Mouse (Mus musculus) naive thymus-derived CD4-positive, alpha-beta T cell, adult 2 months (primary cell): Measurements from ENCODE around the gene Tm9sf4.
A peak's percentile ranks its signal among the peaks of the same experiment; 100 is the strongest.

Experiments
- DNase-seq: peaks from one replicate; pipeline ENCODE4 v3.0.0-alpha.2; 2011; ENCODE audit warnings: low read depth

The Tm9sf4 gene

DNA sequence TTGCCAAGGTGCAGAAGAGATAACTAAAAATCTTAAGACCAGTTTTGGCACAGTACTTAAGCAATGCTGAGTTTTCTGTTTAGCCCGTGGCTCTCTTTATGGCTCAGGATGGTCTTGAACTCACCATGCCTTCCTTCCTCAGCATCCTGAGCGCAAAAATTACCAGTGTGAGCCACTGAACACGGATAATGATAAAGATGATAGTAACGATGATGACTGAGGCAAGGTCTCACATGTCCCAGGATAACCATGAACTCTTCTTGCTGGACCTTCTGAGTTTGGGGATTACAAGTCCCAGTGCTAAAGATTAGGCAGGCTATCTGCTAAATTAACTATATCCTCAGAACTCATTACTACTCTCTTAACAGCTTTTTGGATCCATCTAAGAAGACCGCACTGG lies 970 bp upstream of the Tm9sf4 start:
- DNase-seq, result no peak

DNA sequence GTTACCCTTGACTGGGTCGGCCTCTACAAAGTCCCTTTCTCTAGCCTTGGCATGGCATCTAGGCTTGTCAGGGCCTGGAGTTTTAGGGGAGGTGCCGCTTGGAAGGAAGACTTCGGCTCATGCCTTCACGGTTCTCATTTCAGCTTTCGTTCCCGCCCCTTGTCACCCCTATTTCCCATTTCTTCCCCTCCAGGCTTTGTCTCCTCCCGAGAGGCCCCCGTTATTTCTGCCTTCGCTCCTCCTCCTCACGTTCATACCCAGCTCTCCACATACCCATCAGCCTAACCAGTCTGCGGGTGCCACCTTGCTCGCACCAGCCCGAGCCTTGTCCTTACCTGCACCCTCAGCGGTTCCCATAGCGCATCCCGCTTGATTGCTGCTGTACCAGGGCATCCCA lies 579 bp downstream of the Tm9sf4 start:
- DNase-seq, result no peak

DNA sequence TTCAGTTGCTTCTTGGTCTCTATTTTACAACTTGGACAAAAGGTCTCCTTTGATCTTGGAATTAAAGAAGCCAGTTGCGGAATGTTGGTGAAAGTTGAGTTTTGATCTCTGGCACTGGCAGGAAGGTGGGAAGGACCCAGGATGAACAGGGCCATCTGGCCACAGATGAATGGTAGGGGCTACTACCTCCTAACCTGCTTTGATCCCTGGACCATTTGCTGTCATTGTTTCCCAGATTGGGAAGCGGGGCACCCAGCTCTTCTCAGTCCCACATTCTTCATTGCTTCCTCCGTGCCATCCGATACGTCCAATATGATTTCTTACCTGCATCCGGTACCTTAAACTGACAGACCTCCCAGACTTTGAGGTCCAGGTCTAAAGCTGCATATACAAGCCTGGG lies 6.0 kb downstream of the Tm9sf4 start:
- DNase-seq, result no peak

DNA sequence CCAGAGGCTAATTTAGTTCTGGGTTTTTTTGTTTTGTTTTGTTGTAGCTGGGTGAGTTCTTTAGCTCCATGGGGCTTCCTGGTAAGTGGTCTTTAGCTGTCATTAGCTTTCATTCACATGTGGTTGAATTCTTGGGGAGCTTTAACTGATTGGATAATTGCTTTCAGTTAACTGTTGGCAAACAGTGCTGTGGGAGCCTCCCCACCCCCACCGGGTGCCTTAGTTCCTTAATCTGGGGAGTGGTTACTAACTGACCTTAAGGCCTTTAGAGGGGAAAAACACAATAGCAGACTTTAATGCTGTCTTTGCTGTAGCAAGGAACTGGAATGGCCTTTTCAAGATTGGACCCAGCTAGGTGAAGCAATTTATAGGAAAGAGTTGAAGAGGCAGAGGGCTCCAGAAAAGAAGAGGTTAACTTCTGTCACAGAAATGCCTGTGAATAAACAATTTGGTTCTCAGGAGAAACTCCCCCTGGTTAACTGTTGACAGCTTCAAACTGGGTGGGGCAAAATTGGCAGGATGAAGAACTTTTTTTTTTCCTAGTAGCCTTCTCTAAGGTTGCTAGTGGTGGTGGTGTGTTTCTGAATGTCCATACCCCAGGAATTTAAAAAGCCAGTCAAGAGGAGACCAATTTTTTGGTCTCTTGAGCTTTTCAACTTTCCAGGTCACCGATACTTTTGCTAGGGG lies 7.2 kb downstream of the Tm9sf4 start:
- DNase-seq, result no peak

DNA sequence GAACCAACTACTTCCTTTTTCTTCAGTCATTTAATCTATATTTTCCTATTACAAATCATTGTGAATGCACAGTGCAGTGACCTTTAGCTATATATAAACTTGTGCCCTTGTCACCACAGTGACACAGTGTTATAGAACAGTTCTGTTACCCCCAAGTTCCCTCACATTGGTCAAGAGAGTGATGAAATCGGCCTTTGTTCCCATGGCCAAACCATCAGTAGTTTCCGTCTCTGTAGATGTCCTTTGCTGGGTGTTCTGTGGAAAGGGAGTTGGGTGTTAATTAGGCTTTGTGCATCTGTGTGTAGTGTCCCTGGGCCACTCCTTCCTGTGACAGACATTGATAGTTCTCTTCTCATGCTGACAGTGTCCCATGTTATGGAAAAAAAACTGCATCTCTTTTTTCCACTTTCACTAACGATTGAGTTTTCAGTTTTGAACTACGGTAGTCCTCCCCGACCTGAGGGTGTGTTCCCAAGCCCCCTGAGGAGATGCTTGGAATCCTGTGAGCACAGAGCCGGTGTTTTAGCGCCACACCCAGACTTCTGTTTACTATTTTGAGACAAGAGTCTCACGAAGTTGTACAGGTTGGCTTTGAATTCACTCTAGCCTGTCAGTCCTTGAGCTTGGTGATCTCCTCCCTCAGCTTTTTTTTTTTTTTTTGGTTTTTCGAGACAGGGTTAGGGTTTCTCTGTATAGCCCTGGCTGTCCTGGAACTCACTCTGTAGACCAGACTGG lies 9.6 kb downstream of the Tm9sf4 start:
- DNase-seq, result no peak

DNA sequence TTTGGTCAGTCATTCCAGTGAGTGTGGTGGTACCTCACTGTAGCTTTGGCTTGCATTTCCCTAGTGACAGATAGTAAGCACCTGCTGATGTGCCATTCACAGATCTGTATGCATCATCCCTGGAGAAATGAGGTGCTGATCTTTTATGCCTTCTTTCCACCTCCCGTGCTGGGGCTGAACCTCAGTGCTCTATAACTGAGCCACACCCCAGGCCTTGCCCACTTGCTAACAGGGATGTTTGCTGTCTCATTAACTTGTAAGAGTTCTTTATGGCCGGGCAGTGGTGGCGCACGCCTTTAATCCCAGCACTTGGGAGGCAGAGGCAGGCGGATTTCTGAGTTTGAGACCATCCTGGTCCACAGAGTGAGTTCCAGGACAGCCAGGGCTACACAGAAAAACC lies 10.9 kb downstream of the Tm9sf4 start:
- no peak for DNase-seq

DNA sequence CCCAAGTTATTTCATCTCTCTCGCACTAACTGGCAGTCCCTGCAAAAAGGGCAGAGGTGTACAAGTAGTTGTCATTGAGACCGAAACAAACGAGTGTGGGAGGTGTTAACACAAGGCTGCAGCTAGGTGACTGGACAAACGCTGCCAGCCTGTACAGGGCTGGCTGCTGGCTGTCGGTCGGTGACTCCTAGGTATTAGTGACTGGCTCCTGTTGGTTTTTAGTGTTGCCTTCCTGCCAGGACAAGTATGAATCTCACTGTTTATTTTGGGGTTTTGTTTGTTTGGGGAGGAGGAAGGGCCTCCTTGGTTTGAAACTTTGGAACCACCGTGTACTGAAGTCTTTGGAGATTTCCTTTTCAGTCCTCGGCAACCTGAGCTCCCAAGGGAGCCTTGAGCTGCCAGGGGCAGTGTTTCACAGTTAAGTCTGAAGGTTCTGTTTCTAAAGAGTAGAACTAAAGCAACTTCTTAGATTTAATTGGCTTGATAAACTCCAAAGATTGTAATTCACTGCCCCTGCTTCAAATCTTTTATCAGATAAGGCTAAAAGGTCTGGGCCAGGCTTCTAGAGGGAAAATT lies 15.0 kb downstream of the Tm9sf4 start:
- DNase-seq, result no peak

DNA sequence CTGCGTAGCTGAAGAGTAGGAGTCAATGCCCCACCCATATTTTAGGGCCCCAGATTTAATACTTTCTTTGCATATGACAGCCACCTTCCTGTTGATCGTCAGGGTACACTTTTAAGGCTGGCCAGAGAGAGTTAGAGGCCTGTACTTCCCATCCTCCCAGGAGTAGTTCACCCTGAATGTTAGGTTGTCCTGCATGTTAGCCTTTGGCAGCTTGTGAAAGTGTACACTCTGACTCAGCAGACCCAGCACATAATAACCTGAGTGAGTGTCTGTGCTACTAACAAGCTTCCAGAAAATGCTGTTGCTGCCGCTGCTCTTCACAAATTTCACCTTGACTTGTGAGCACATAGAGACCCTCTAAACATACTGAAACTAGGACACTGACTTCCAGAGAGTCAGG lies 16.1 kb downstream of the Tm9sf4 start:
- no peak for DNase-seq

DNA sequence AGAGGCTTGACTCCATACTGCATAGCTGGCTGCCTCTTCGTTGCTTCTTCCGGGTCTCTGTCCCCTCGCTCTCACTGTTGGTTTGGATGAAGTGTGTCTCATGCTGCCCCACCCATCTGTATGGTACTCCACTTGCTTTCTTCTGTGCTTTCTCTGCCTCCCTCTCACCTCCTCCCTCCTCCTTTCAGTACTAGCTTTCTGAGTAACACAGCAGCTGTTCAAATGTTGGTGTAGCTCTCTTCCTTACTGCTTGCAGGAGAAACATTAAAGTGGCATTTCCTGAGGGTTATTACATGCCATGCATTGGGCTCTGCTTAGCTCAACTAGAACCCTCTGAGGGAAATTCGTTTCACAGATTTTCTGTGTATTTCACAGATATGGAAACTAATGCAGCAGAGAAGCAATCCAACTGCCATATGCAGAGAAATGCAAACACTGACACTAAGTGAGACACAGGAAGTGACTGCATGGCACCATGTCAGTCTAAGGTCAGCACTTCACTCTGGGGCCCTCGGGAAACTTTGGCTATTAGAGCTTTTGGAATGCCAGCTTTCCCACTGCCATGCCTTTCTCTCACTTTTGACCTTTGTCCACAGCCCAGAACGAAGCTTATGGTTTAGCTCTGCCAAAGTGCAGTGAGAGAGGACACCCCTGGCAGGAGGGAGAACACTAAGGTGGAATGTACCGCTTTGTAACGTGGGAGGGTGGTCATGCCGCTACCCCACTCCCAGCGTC lies 18.2 kb downstream of the Tm9sf4 start:
- no peak for DNase-seq

DNA sequence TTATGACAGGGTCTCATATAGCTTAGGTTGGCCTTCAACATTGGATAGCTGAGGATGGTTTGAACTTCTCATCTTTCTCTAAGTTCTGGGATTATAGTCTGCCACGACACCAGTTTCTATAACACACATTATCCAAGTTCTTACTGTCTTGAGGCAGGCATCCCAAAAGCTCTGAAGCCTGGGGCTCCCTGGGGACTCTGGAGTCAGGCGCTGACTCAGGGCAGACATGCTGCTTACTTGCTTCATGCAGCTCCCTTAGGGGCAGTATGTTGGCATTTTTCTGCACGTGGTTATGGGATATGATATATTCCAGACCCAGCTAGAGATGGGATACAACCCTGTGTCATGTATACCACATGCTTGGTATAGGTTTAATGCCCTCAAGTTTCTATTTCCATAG lies 18.9 kb downstream of the Tm9sf4 start:
- DNase-seq, result no peak

DNA sequence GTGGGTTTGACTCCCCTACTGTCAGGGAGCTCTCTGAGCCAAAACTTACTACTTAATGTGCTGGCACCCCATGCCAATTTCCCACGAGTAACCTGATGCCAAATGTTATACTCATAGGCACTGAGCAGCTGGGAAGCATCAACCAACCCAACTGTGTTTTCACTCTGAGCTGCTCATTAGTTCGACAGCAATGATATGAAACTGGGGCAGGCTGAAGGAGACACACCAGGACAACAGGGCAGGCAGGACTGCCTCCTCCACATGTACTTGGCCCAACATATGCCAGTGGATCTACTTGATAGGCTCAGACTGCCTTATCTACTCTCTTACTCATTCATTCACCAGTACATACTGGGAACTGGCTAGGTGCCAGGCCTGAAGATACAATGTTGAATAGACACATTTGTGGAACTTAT lies 25.1 kb downstream of the Tm9sf4 start:
- DNase-seq, result no peak

DNA sequence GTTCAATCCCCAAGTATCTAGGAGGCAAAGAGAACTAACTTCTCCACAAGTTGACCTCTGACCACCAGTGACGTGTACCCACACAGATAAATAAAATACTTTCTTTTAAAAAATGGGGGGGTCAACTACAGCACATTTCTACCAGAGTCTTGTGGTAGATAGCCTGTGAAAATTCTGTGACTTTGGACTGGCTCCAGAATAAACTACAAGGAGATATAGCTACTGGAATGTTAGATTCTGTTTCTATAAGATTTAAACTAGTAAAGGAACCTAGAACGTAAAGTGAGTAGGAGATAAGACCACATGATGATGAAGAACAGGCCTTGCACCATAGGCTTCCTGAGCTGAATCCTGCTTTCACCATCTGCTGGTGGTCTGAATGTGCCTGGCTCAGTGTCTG lies 26.7 kb downstream of the Tm9sf4 start:
- no peak for DNase-seq

DNA sequence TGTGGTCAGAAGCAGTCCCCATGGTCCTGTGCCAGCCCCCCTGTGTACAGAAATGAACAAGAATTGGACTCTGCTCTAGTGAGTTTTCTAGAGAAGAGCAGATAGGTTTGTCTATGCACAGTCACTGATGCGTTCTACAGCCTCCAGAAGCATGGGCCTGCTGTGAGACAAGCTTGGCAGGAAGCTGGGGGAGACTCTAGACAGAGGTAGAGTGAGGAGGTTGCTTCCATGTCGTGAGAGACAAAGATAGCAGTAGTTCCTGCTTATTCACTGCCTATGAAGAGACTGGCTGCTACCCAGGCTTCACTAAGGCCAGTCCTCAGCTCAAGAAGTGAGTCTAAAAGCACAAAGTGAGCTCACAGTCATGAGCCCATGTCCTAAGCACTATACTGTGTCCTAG lies 30.1 kb downstream of the Tm9sf4 start:
- no peak for DNase-seq

DNA sequence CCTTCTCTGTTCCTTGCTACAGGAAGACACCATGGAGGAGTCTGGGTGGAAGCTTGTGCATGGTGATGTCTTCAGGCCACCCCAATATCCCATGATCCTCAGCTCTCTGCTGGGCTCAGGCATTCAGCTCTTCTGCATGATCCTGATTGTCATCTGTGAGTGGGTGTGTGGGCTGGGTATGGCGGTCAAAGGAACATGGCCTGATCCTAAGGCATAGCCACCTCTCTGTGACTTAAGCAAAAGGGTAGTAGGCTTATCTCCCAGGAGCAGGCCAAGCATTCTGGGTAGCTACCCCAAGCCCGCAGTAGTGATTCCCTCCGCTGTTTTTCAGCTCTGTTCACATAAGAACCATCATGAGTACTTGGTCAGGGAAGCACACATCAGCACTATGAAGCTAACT lies 33.2 kb downstream of the Tm9sf4 start:
- no peak for DNase-seq

DNA sequence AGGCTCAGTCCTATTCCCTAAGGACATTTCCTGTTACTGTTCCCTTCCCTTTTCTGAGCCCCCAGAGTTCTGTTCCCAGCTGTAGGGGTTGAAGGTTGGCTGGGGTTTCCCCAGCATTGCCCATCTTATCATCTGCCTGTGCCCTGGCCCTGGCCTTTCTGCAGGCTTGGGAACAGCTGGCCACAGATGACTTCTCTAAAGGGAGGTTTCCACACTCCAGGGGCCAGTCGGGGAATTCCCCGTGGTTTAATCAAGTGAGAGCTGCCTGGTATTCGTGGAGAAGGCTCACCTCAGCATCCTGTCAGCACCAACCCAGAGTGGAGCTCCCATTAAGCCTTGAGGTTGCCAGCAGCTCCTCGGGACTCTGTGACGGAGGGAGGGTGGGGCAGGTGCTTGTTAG lies 37.4 kb downstream of the Tm9sf4 start:
- DNase-seq, result no peak

DNA sequence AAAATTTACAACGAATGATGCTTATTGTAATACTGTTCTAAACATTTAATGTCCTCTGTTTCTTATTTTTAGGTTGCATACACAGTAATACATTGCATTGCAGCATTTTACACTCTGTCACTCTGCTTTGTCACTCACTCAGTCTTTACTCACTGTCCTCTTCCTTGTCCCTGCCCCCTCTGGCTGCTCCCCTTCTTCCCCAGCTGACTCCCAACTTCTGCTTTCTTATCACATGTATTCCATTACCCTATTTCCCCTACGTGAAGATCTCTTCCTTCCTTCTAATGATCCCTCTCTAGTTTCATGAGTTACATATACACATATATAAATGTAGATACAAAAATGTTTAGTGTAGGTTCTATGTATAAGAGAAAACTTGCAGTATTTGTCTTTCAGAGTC lies 38.0 kb downstream of the Tm9sf4 start:
- DNase-seq, result no peak

DNA sequence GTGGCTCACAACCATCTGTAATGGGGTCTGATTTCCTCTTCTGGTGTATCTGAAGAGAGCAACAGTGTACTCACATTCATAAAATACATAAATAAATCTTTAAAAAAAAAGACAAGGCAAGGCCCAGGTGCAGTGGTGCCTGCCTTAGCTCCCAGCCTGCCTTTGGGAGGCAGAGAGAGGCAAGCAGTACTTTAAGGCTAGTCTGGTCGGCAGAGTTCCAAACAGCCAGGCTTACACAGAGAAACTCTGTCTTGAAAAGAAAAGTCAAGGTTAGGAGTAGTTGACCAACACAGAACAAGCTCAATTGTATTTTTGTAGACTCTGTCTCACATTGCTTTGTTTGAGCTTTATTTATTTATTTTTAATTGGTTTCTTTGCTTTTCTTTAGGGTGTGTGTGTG lies 41.7 kb downstream of the Tm9sf4 start:
- DNase-seq, result no peak

DNA sequence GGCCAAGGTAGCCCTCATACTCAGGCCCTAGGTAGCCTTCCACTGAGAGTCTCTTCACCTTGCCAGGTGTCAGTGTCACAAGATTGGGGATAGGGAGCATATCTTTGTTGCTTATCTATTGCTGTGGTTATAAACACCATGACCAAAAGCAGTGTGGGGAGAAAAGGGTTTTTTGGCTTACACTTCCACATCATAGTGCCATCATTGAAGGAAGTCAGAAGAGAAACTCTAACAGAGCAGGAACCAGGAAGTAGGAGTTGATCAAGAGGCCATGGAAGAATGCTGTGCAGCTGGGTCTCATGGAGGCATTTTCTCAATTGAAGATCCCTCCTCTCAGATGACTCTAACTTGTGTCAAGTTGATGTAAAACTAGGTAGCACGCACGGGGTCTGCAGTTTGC lies 47.0 kb downstream of the Tm9sf4 start:
- DNase-seq, result no peak

DNA sequence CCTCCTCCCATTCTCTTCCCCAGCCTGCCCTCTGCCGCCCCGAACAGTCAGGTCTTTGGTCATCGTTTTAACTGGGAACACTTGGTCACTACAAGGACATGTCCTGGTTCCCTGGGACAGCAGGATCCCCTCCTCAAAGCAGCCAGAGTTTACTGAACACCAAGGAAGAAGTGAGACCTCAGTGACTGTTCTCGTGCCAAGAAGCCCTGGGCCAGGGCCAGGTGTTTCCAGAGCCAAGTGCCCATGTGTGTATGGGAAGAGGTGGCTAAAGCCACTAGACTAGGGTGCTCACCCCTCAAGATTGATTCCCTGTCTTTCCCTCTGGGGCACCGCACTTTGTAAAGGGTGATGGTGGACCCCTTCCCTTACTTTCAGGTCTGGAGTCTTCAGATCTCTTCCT lies 48.2 kb downstream of the Tm9sf4 start:
- no peak for DNase-seq

DNA sequence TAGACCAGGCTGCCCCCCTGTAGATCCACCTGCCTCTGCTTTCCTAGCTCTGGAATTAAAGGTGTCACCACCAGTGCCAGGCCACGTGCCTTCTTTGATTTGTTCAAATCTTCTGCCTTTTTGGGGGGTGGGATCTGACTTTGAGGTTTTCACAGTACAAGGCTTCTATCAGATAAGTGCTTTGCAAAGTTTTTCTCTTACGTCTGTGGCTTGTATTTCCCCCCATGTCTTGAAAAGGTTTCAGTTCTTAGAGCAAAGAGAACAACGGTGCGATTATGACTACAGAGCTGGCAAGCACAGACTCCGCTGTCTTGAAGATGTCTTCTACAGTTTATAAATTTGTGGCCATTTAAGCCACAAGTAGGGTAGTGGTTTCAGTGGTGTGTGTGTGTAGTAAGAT lies 50.3 kb downstream of the Tm9sf4 start:
- DNase-seq, result peak; percentile 60

DNA sequence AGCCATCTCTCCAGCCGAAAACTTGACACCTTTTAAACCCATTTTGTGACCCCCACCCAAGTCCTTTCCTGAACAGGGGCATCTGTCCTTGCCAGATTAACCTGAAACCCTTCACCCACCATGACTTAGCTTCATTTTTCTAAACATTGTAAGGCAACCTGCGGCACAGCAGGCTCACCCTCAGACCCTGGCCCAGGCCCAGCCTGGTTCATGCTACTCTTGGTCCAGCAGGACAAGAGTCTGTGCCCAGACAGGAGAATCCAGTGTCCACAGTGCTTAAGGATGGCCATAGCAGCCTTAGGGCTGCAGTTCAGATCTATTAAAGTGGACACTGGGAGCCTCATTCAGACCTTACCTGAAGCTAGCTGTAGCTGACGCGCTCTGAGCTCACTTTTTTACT lies 52.2 kb downstream of the Tm9sf4 start:
- DNase-seq, result no peak

DNA sequence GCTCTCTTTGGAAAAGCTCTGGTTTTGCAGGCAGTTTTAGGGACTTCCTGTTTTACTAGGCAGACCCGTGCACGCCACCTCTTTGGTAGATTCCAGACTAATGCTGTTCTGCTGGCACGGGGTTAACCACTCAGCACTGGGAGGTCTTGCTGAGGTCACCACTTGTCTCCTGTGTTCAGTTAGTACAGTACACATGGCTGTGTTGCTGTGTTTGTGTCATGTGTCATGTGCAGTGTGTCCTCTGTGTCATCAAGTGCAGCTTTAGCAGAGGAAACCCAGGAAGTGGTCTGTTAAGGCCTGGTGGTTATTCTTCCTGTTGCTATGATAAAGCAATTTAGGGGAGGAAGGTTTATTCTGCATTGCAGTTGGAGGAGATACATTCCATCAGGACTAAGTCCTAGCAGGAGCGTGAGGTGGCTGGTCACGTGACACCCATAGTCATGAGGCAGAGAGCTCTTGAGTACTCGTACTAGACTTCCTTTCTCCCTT lies 53.7 kb downstream of the Tm9sf4 start:
- peak; percentile 81 for DNase-seq

DNA sequence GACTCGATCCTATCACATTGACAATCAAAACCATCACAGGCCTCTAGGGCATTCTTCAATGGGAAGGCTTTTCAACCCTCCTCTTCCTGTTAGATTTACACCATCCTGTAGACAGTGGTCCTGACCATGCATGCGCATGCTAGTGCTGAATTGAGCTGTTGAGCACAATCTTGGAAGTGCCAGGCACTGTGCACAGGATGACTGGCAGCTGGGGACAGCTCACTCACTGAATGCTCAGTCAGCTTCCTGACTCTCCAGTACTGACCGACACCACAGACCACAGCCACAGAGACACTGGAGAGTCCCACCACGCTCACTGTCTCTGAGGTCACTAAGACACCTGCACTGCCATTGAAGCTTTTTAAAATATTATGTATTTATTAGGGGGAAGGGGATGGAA lies 54.3 kb downstream of the Tm9sf4 start:
- DNase-seq, result no peak
